Mouse (Mus musculus) bone marrow, adult 2 months (tissue): Measurements from ENCODE around the gene Zbtb37.

ENCODE experiments used
- CTCF ChIP-seq: fragments of 200-500 bp; IDR thresholded peaks from 2 replicates; pipeline ENCODE4 v1.5.1; 2011; ENCODE audit warnings: low read length, control low read depth; ENCODE audit not compliant: control insufficient read depth, insufficient read depth
- POLR2A ChIP-seq: fragments of 200-500 bp; IDR thresholded peaks from 2 replicates; pipeline ENCODE4 v1.6.1; 2011; ENCODE audit warnings: low read depth, mild to moderate bottlenecking, control low read depth, low read length, borderline replicate concordance; ENCODE audit not compliant: control insufficient read depth

DNA sequence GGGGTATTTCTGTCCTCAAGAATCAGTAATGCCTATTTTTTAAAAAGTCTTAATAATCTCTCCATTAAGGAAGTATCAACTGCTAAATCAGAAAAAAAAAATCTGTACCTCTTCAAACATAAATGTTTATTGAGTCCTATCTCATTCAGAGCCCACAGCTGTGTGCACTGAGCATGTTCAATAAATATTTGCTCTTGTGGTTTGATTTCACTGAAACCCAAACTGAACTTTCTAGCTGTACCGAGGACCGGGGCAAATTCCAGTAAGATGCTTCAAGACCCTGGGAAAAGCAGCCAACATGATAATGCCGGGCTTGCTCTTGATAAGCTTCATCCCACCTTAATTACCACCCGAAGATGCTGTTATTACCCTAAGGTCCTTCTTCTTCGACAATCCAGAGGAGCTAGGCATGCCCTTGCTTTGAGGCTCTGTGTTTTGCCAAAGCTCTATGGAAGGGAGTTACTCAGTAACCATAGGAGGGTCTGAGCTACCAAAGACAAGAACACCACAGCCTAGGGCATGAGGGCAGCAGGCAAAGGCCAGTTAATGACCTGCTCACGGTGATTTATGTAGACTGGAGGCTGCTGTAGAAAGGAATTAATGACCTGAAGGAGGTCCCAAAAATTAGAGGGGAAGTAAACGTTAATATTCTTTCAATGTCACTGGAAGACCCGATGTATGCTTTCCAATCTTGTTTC lies 54.0 kb downstream of the Zbtb37 start:
- TF ChIP-seq POLR2A (no peak), CTCF (no peak)
